Mouse (Mus musculus): Measurements from ENCODE around the gene Capn1.
"Not testable (repeated sequence)": the region's sequence is repeated elsewhere in the genome, so short reads cannot be mapped to it uniquely, and the experiment has no call there.

DNA sequence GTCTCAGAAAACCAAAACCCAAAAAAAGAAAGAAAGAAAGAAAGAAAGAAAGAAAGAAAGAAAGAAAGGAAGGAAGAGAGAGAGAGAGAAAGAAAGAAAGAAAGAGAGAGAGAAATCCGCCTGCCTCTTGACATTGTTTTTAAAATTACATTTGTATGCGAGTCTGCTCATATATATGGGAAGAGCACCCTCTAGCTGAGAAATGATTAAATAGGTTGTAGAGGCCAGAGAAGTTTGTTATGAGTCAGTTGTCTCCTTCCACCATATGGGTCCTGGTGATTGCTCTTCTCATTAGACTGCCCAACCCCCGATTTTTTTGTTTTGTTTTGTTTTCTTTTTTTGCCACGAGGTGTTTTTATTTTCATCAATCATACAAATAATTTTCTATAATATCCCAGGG lies 28.4 kb upstream of the Capn1 start:
- TF ChIP-seq CTCF, POLR2A (IDR thresholded peaks at IDR 0.05; ENCODE audit: insufficient read depth, low read depth, low read length): not testable (repeated sequence)
